Mouse (Mus musculus) cerebellum, adult 9-10 months (tissue): Measurements from ENCODE around the gene Sparc.
A peak's percentile ranks its signal among the peaks of the same experiment; 100 is the strongest.
"Not testable (repeated sequence)": the region's sequence is repeated elsewhere in the genome, so short reads cannot be mapped to it uniquely, and the experiment has no call there.

Experiments
- DNase-seq: peaks from one replicate; pipeline ENCODE4 v3.0.0; 2022

Gene Sparc

DNA sequence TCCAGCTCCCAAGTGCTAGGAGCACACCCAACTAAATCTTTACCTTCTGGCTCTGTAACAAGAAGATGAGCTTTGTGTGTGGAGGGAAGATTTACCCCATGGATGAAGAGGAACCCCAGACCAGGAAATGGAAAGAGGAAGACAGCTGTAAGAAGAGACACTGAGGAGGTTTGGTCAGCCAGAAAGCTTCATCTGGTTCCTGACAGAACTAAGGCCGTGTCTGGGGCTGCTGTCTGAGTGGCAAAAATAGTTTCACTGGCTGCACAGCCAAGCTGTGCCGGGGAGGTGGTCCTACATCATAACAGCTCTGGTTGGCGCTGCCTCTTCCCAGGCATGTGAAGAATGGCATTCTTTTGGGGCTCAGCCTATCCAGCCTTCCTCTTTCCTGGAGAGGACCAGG, 10.0 kb upstream of the Sparc start:
- no peak for DNase-seq

DNA sequence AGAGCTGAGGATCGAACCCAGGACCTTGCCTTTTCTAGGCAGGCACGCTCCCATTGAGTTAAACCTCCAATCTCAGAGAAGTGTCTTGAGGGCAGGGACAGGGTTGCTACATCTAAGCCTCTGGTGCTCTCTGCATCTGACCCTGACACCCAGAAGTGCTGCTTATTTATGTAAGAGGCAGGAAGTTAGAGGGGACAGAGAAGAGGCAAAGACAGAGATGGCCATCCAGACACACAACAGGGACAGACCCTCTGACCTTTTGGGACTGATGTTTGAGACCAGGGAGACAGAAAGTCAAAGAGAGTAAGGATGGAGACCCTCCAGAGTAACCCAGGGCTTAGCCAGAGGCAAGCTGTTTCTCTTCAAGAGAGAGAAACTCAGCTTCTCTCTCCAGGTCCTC, 7.0 kb upstream of the Sparc start:
- DNase-seq = no peak

DNA sequence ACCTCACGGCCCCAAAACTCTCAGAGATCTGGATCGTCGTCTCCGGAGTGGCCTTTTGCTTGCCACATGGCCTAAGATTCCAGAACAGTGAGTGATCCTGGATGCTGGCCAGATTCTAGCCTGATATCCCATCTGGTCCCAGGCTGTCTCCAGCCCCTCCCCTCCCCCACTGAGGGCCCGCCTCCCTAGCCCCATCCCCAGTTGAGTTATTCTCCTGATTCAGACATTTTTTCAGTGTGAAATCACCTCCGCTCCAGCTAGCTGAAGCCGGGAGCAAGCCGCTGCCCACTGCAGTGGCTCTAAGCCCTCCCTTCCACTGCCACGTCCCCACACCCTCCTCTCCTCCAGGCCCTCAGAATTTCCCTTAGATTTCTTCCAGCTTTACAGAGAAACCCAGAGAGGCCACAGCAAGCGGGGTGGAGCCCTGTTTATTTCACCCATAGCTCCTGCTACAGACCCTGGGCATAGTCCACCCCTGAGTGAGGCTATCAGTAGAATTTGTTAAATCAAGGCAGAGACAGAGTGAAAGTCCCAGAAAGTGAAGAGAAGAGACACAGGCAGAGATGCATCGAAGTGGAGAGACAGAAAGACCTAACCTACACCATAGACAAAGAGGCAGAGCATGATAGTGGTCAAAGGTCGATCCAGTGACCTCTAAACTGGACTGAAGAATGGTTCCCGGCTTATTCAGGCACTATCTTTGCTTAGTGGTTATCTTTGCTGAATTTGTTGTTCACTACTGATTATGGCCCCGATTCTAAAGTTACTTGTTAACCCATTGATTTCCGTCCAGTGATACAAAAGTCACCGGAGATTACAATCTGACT, 5.4 kb upstream of the Sparc start:
- DNase-seq = peak; percentile 71

GRCm38 (mm10) chr11:55424746-55425360, 1.9 kb upstream of the Sparc start:
- no peak for DNase-seq

- peak; percentile 52 for DNase-seq
These were observed 773 bp upstream of the Sparc start for GRCm38 (mm10) chr11:55423756-55424155.

GRCm38 (mm10) chr11:55419678-55420307, 3.2 kb downstream of the Sparc start:
- no peak for DNase-seq

GRCm38 (mm10) chr11:55419296-55419677, 3.7 kb downstream of the Sparc start:
- peak; percentile 88 for DNase-seq

DNA sequence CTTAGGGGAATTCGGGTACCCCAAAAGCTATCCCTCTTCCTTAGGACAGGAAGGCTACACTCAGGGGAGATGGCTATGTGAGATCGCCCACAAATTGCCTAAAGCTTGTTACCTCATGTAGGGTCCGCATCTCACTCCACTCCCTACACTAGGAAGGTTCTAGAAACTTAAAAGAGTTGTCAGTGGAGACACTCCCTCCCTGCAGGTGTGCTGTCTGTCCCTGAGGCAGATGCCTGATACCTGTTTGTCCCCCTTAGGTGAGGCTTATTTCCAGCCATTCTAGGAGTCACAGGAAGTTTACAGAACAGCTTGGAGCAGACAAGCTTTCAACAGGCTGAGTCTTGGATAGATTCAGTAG, 4.3 kb downstream of the Sparc start:
- DNase-seq = no peak

- DNase-seq = no peak
These were observed 4.9 kb downstream of the Sparc start for GRCm38 (mm10) chr11:55417898-55418703.

GRCm38 (mm10) chr11:55416609-55417265, 6.2 kb downstream of the Sparc start:
- DNase-seq = no peak

DNA sequence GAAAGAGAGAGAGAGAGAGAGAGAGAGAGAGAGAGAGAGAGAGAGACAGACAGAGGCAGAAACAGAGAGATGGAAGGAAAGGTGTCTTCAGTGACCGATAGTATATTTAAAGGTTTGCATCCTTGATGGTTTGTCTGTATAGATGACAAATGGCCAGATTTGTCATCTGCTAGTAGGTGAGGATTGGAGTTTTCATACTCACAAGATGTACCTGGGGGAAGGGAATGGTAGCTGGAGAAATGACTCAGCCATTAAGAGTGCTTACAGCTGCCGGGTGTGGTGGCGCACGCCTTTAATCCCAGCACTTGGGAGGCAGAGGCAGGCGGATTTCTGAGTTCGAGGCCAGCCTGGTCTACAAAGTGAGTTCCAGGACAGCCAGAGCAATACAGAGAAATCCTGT, 7.3 kb downstream of the Sparc start:
- DNase-seq = not testable (repeated sequence)

DNA sequence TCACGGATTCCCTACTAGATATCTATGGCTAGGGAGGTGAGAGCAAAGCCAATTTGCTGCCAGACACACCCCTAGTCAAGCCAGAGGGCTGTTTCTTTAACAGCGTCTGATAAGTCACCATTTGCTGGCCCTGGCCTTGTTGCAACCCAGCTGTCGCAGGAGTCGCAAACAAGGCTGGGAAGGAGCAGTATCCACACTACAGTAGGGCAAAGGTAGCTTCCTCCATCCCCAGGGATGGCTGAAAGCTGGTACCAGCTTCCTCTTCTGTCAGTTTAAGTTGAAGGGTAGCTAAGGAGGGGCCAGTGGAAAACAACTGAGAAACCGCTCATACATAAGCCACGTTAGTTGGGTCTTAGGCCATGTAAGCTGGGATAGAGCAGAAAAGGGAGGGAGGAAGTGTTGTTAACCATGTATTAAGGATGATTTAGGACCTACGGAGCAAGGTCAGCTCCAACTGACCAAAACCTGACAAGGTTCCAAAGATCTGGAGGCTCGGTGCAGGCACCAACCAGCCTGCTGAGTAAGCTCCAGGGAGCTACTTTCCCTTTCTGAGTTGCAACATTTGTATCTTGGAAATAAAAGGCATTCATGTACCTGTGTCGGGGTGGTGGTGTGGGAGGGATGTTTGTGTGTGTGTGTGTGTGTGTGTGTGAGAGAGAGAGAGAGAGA, 7.8 kb downstream of the Sparc start:
- DNase-seq = no peak

DNA sequence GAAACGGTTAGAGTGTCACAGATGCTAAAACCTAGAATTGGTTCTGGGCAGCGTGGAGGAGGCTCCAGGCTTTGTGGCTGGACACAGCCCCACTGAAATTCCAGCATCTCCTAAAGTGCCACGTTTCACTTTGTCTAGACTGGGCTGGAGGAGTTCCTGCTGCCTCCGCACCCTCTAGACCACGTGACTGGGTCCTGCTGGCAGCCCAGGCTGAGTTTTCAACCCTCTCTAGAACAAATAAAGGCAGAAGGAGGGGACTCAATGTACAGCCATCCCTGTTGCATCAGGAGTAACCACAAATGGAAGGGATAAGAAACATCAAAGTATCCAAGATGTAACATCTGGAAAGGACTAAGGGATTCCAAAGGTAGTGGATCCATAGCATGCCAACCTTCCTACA, 8.7 kb downstream of the Sparc start:
- DNase-seq = no peak

- DNase-seq = no peak
These were observed 9.6 kb downstream of the Sparc start for GRCm38 (mm10) chr11:55413416-55413796.

- DNase-seq = no peak
These were observed 10.1 kb downstream of the Sparc start for GRCm38 (mm10) chr11:55412680-55413415.

DNA sequence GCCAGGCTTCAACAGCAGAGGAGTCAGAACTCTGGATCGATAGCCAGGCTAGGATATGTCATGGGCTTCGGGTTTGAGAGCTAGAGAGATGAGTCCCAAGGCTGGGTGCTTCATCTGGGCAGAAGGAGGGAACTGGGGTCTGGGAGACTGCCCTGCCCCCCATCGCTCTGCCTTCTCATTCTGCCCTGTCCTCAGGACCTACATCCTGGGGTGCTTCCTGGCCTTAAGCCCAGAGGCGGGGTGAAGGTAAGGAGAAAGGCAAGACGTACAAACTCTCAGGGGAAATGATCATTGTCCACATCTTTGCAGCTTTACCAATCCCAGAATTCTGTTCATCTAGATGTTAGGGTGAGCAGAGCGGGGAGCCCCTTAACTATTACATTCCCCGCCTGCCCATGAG, 10.9 kb downstream of the Sparc start:
- DNase-seq = no peak

DNA sequence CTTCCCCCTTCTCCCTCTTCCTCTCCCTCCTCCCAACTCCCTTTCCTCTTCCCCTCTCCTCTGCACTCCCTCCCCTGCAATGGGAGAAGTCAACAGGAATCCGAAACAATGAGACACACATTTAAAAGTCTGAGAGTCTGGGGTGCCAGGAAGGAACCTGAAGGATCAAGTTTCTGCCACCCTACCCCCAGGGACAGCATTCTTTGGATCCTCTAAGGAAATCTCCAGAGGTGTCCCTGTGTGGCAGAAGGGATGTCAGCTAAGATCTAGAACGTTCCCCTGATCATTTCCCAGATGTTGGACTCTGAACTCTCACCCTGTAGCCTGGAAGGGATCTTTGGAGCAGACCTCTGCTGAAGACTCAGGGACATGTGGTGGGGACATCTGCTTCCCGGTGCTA, 12.5 kb downstream of the Sparc start:
- DNase-seq = no peak

DNA sequence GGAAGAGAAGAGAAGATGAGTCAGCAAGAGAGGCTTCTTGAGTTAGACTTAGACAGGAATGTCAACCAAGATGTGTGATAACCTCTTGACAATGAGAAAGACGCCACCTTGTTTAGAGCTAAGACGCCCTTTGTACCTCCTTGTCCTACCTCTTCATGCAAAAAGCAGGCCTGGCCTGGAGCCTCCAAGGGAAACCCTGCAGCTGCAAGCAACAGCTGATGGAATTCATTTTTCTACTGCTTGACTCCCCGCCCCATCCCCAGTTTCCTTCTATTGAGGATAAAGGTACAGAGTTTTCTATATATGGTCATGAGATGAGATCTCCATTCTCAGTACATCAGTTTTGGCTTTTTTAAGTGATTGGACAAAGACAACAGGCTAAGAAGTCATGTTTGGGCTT, 13.0 kb downstream of the Sparc start:
- DNase-seq = no peak

DNA sequence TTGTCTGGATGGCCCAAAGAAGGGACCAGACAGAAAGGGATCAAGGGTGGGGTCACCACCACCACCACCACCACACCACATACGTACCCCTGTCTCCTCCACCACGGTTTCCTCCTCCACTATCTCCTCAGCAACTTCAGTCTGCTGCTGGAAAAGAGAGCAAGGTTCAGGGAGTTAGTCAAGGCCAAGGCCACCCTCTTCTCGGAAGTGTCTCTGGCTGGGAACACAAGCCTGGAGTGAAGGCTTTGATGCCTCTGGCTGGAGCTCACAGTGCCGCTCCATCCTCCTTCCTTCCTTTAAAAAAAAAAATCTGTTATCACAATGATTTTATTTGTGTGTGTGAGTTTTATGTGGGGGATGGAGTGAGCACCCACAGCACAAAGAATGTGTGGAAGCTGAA, 15.8 kb downstream of the Sparc start:
- DNase-seq = no peak

DNA sequence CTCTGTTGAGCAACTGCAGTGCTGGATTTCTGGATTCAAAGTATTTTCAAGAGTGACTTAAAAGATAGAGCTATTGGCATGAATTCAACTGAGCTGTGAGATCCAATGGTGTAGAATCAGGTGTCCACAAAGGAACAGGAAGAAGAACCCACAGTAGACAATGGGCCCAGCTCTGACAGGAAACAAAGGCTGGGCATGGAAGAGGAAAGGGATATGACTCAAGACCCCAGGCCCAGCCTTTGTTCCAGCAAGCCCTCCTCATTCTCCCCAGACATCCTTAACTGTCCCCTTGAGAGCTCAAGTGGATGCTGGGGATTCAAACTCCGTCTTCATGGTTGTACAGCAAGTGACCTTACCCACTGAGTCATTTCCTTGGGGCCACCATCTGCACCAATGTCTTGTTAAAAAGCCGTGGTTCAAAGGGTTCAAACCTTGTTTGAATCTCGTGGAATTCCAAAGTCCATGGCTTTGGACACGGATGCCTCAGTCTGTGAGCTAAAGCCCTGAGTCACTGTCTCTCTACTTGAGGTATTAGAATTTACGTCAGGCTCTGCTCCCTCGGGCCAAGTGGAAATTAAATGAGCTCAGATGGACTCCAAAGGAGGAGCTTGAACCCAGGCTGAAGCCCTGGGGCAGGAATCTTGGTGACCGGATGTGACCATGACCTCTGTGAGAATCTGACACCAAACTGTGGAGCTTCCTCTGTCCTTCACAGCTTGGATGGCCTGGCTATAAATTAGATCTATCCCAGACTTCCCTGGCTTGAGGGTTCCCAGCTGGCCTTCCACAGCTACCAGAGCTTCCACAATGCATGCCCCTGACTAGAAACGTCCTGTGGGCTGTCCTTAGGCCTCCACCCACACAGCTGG, 17.1 kb downstream of the Sparc start:
- no peak for DNase-seq
